Mouse (Mus musculus) hematopoietic stem cell, adult 5-6 weeks (primary cell): ENCODE data around the gene Gm4064. TPM values are rescaled to one million over a fixed set of nuclear protein-coding genes. Genes with fewer than 3 reads are reported as not detected.
"Not testable (repeated sequence)": the region's sequence is repeated elsewhere in the genome, so short reads cannot be mapped to it uniquely, and the experiment has no call there.

Source experiments
- ATAC-seq, 2 experiments: fragments of 125-278 bp in 1 of 2; replicated peaks in 1 of 2; 2 replicates each; pipeline ENCODE4 v1.8.0; 2016 to 2017; ENCODE audit warnings: inconsistent platforms in 2 of 2, mild to moderate bottlenecking in 2 of 2, moderate number of reproducible peaks in 2 of 2, low read depth in 1 of 2, moderate TSS enrichment in 1 of 2; ENCODE audit not compliant: low FRiP score in 2 of 2, poor library complexity in 2 of 2, severe bottlenecking in 2 of 2, insufficient read depth in 1 of 2, low TSS enrichment in 1 of 2
- total RNA-seq: library from RNA; stranded (forward); fragments of 172-1452, 232-1000 nt; gene quantifications from 2 replicates; pipeline ENCODE4 v1.2.3, GENCODE M21; 2017

Gene Gm4064
- total RNA-seq = not detected in 2 replicates

DNA sequence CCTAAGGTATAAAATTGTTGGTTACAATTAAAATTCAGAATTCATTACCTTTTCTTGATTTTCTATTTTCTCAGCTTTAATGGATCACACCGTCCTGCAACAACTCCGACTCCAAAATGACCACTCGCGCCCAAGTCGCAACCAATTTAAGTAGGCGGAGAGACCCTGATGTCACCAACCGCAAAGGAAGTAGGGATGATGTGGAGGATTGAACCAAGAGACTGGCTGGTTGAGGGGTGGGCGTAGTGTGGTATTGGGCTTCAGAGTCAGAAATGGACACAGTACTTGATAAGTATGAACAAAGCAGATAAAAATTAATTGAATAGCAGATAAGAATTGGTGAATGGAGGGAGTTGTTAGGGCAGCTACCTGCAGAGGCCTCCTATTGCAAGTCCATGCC lies at the start of gene Gm4064:
TSS of gene Gm4064 (minus strand) at position 101 of the 400 bp plus-strand sequence.
- not testable (repeated sequence) for ATAC-seq

- ATAC-seq = not testable (repeated sequence)
Measured at GRCm38 (mm10) chrY:2830380-2830779, 34.4 kb upstream of the Gm4064 start, which contains the start of the genes Rbmy and Gm10256. Rbmy (plus strand) TSS chrY:2830680. Gm10256 (plus strand) TSS chrY:2830699.

Other genes with a start within 250 kb of the Gm4064 start
- gene H2al2c, start 197.1 kb downstream of the Gm4064 start, total RNA-seq = not detected in 2 replicates
- gene Sry, start 132.5 kb downstream of the Gm4064 start, total RNA-seq = not detected in 2 replicates
- not detected in 2 replicates for gene H2al2b, start 75.5 kb downstream of the Gm4064 start, total RNA-seq
- not detected in 2 replicates for gene Rbmy, start 34.5 kb upstream of the Gm4064 start, total RNA-seq
- gene Gm10256, start 34.5 kb upstream of the Gm4064 start, total RNA-seq = not detected in 2 replicates
- gene Gm10352, start 104.8 kb upstream of the Gm4064 start, total RNA-seq = not detected in 2 replicates
- gene Gm29289, start 136.4 kb upstream of the Gm4064 start, total RNA-seq = not detected in 2 replicates